Mouse (Mus musculus) A20 (cell line): ENCODE data around the gene Fam92a.
"Not testable (repeated sequence)": the region's sequence is repeated elsewhere in the genome, so short reads cannot be mapped to it uniquely, and the experiment has no call there.

Experiments
- DNase-seq: peaks from one replicate; pipeline ENCODE4 v3.0.0-alpha.2; 2011; ENCODE audit warnings: low read depth, low spot score

Gene Fam92a

GRCm38 (mm10) chr4:12171318-12172091, at the start of gene Fam92a:
TSS of gene Fam92a (minus strand) at chr4:12172015.
- peak; percentile 71 for DNase-seq

GRCm38 (mm10) chr4:12178992-12179391, 7.2 kb upstream of the Fam92a start:
- no peak for DNase-seq

- DNase-seq: no peak
These were observed 863 bp downstream of the Fam92a start for GRCm38 (mm10) chr4:12170986-12171317.

GRCm38 (mm10) chr4:12147660-12148059, 24.2 kb downstream of the Fam92a start:
- no peak for DNase-seq

GRCm38 (mm10) chr4:12141516-12141915, 30.3 kb downstream of the Fam92a start:
- not testable (repeated sequence) for DNase-seq

- peak; percentile 43 for DNase-seq
These were observed 31.2 kb downstream of the Fam92a start for GRCm38 (mm10) chr4:12140592-12141062.

- peak; percentile 88 for DNase-seq
These were observed 31.7 kb downstream of the Fam92a start, which contains the start of gene Rbm12b1 for GRCm38 (mm10) chr4:12140141-12140567. TSS of gene Rbm12b1 (plus strand) at chr4:12140264.
